Comparison of ENCODE assay signal across 12 mouse cellular contexts in the genomic region with DNA sequence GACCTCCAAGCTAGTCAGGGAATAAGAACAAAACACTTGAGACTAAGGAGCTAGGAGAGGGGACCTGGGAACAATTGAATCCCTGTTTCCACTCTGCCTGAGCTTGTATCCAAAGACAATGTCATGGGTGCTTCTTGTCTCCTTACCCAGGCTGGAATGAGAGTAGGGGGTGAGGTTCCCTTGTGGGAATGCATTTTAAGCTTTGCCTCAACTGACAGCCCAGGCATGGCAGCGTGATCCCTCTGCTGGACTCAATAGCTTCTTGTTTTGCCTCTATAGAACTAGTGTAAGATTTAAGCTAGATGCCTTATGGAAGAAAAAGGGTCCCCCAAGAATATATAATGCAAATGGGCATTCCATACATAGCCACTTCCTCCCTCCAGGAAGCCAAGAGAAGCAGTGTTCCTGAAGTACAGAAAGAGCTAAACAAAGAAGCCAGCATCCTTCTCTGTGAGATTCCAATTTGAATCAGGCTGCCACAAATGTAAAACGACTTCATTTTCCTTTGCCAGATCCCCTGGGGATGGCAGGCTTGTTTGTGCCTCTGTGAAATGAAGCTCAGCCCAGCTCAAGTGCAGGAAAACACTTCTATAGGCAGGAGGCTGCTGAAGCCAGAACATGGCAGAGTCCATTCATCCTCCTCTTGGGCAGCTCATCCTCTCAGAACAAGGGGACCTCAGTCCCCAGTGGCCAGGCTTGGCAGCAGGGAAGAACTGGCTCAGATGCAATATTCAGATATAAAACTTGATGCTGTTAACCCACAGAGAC.
DNase-seq lines count a peak whose midpoint lies in the region; ATAC-seq and TF ChIP-seq lines count a peak whose summit lies in the region.
"Had no signal": no experiment of that assay in that cellular context is flagged by ENCODE, and none has a peak within 500 bp of the region (broad histone marks: within the 10 kb centered on the region; RNA-seq: fewer than 3 reads in every experiment).

No protein-coding gene starts in this region.

- no peaks in the 10 kb centered on the region for H3K9me3 ChIP-seq in forebrain, embryonic 14.5 days (replicated peaks; ENCODE audit: control insufficient read depth, low read length)
- H3K9me3 ChIP-seq: embryonic facial prominence, embryonic 12.5 days; heart, embryonic 13.5 days had no signal

- no peak for TF ChIP-seq POLR2A in thymus, adult 2 months (IDR thresholded peaks at IDR 0.05; ENCODE audit: control insufficient read depth, extremely low read depth, insufficient read depth, low read length, poor library complexity)

- TF ChIP-seq CTCF in gastrocnemius, adult 2 months (IDR thresholded peaks at IDR 0.05): no peak
- no peak for TF ChIP-seq CTCF in thymus, adult 2 months (IDR thresholded peaks at IDR 0.05; ENCODE audit: borderline replicate concordance, control insufficient read depth, extremely low read depth, insufficient read depth, low read length, poor library complexity)

- no peaks in the 10 kb centered on the region for H3K36me3 ChIP-seq in forebrain, embryonic 14.5 days (ENCODE audit: control insufficient read depth, insufficient read depth, low read length)
- H3K36me3 ChIP-seq in thymus, adult 2 months (ENCODE audit: control insufficient read depth, insufficient read depth, low read length): no peaks in the 10 kb centered on the region
- H3K36me3 ChIP-seq: embryonic facial prominence, embryonic 12.5 days; heart, embryonic 13.5 days had no signal

- ATAC-seq in forebrain, embryonic 14.5 days: peak; percentile 55

- H3K4me3 ChIP-seq in gastrocnemius, adult 2 months: no peak overlapping the region
- no peak overlapping the region for H3K4me3 ChIP-seq in forebrain, embryonic 14.5 days (ENCODE audit: low read depth, low read length)
- H3K4me3 ChIP-seq in thymus, adult 2 months (ENCODE audit: control insufficient read depth, insufficient read depth, low read length): no peak overlapping the region
- H3K4me3 ChIP-seq: embryonic facial prominence, embryonic 12.5 days; heart, embryonic 13.5 days had no signal

- no peaks in the 10 kb centered on the region for H3K27me3 ChIP-seq in forebrain, embryonic 14.5 days (replicated peaks; ENCODE audit: control insufficient read depth, insufficient read depth, low read length)
- H3K27me3 ChIP-seq in thymus, adult 2 months (ENCODE audit: control insufficient read depth, insufficient read depth, low read length): no peaks in the 10 kb centered on the region
- H3K27me3 ChIP-seq: CH12.LX; embryonic facial prominence, embryonic 12.5 days had no signal

- no peak for DNase-seq in gastrocnemius, adult 2 months
- no peak for DNase-seq in gastrocnemius, postnatal 25 days
- DNase-seq in MN1 (ENCODE audit: low spot score): peak; percentile 31
- DNase-seq in forebrain, embryonic 14.5 days (ENCODE audit: low spot score): peak; percentile 68
- DNase-seq in mesoderm, embryonic 11.5 days (ENCODE audit: low read depth, low spot score): peak; percentile 14
- DNase-seq in thymus, adult 2 months: no peak
- DNase-seq in kidney, adult 9 months: no peak
- DNase-seq: kidney, adult 11 months; lung, embryonic 14.5 days had no signal

- H3K9ac ChIP-seq in forebrain, embryonic 14.5 days (ENCODE audit: low read length): no peak overlapping the region
- H3K9ac ChIP-seq: embryonic facial prominence, embryonic 12.5 days; heart, embryonic 13.5 days; lung, embryonic 14.5 days had no signal

- 8% methylated on average over 2 of the region's 2 CpGs for WGBS in forebrain, embryonic 14.5 days
- WGBS in thymus, adult 2 months: 59% methylated on average over 2 of the region's 2 CpGs

- intact Hi-C loops in gastrocnemius, adult 2 months (cut with DNase I): loop anchor here (5.0 kb wide), 3 partner anchors 114 to 174 kb away; no protein-coding TSS in a partner anchor

- H3K4me1 ChIP-seq in forebrain, embryonic 14.5 days (ENCODE audit: control insufficient read depth, insufficient read depth, low read length): no peaks in the 10 kb centered on the region
- H3K4me1 ChIP-seq in thymus, adult 2 months (replicated peaks; ENCODE audit: control insufficient read depth, insufficient read depth, low read length): no peaks in the 10 kb centered on the region
- H3K4me1 ChIP-seq: heart, embryonic 13.5 days had no signal

- 0 out of 2 replicates have a peak overlapping the region, but pooled peaks have one; percentile 28 for H3K27ac ChIP-seq in gastrocnemius, adult 2 months
- H3K27ac ChIP-seq in forebrain, embryonic 14.5 days (ENCODE audit: low read depth, low read length): peak overlapping the region; percentile 44
- no peak overlapping the region for H3K27ac ChIP-seq in thymus, adult 2 months (ENCODE audit: control insufficient read depth, insufficient read depth, low read length)
- H3K27ac ChIP-seq: embryonic facial prominence, embryonic 12.5 days; heart, embryonic 13.5 days had no signal

- H3K4me2 ChIP-seq in forebrain, embryonic 14.5 days (ENCODE audit: low read length): no peak overlapping the region
- H3K4me2 ChIP-seq: embryonic facial prominence, embryonic 12.5 days; heart, embryonic 13.5 days; lung, embryonic 14.5 days had no signal

Comparison
In these comparisons a context has a peak if more than half of its experiments do, and no peak if none do; other contexts are left out.
1. DNase-seq: peak in MN1 (single experiment), forebrain, embryonic 14.5 days (single experiment) and mesoderm, embryonic 11.5 days (single experiment); none in gastrocnemius, adult 2 months (single experiment), gastrocnemius, postnatal 25 days (single experiment), thymus, adult 2 months (single experiment) and kidney, adult 9 months (single experiment).